Mouse (Mus musculus) lung, embryonic 14.5 days (tissue): ENCODE results near the gene Sf3a2. TPM values are rescaled to one million over a fixed set of nuclear protein-coding genes. Genes with fewer than 3 reads are reported as not detected.
"Not testable (repeated sequence)": the region's sequence is repeated elsewhere in the genome, so short reads cannot be mapped to it uniquely, and the experiment has no call there.

Experiments used
- ATAC-seq: fragments of 200-750 bp; cut with Nextera tagmentation; 2 replicates; pipeline ENCODE4 v1.8.0; 2017; ENCODE audit warnings: mild to moderate bottlenecking, moderate TSS enrichment, moderate library complexity; ENCODE audit not compliant: insufficient read depth
- DNase-seq: peaks from one replicate; pipeline ENCODE4 v3.0.0-alpha.2; 2015
- H3K27ac ChIP-seq: fragments of 300-500 bp; sonication (generic); 2 replicates; pipeline ENCODE4 v1.5.1; 2014; ENCODE audit warnings: low read depth, mild to moderate bottlenecking, moderate library complexity
- H3K27me3 ChIP-seq: fragments of 300-500 bp; sonication (generic); 2 replicates; pipeline ENCODE4 v1.6.1; 2014; ENCODE audit warnings: low read length, control low read depth; ENCODE audit not compliant: insufficient read depth
- H3K36me3 ChIP-seq: fragments of 300-500 bp; sonication (generic); 2 replicates; pipeline ENCODE4 v1.6.1; 2014; ENCODE audit warnings: control low read depth; ENCODE audit not compliant: insufficient read depth
- H3K4me1 ChIP-seq: fragments of 300-500 bp; sonication (generic); 2 replicates; pipeline ENCODE4 v1.6.1; 2014; ENCODE audit warnings: antibody characterized with exemption, control low read depth; ENCODE audit not compliant: insufficient read depth
- H3K4me2 ChIP-seq: fragments of 300-500 bp; sonication (generic); 2 replicates; pipeline ENCODE4 v1.6.1; 2014; ENCODE audit warnings: mild to moderate bottlenecking
- H3K4me3 ChIP-seq: fragments of 300-500 bp; sonication (generic); 2 replicates; pipeline ENCODE4 v1.5.1; 2014; ENCODE audit warnings: low read depth, low read length
- H3K9ac ChIP-seq: fragments of 300-500 bp; sonication (generic); 2 replicates; pipeline ENCODE4 v1.6.1; 2014
- H3K9me3 ChIP-seq: fragments of 300-500 bp; sonication (generic); 2 replicates; pipeline ENCODE4 v1.6.1; 2016; ENCODE audit warnings: low read depth, low read length, control low read depth
- CTCF ChIP-seq: IDR thresholded peaks from 2 replicates; pipeline ENCODE4 v1.5.1; 2016; ENCODE audit warnings: antibody characterized with exemption, low read depth
- WGBS: fragments of 180-500 bp; shearing (Covaris S2); extraction: QIAGEN DNeasy Blood & Tissue Kit; methylation state at CpG from one replicate; pipeline ENCODE4 v1.1.7; 2014; 5-methylcytosine and 5-hydroxymethylcytosine counted together
- polyA plus RNA-seq: library from polyadenylated mRNA; unstranded; fragments of >200 nt; fragmentation: Nextera tagmentation; extraction: Ambion mirVana; gene quantifications from 2 replicates; pipeline ENCODE4 v1.2.1, GENCODE M21; 2014

Gene Sf3a2
- polyA plus RNA-seq, 1 experiment from 2014 or later = 98.4 TPM

DNA sequence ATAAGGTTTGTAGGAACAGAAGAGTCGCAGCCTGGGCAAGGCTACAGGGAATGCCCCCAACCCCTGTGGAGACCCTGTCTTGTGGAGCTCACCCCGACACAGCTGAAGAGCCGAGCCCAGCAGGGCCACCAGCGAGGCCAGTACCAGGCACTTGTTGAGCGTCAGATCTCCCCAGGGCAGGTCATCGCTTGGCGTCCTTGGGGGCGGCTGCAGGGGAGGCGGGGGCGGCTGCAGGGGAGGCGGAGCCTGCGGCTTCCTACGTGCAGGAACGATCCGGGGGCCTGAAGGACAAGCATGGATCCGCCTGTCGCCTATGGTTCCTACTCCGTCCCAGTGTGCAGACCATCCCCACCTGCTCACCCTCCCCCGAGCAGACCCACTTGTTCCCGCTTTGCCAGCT, 12.1 kb downstream of the Sf3a2 start:
- Histone ChIP-seq H3K27ac (no peak overlapping the region), H3K4me2 (peak overlapping the region; percentile 39), H3K4me3 (peak overlapping the region; percentile 6; the same call in 1 of the 2 replicates), H3K9me3 (no peaks in the 10 kb centered on the region), H3K27me3 (peaks cover 12% of the 10 kb centered on the region), H3K9ac (no peak overlapping the region), H3K4me1 (peaks cover 19% of the 10 kb centered on the region), H3K36me3 (peaks cover 4% of the 10 kb centered on the region)
- 7% methylated on average over 20 of the region's 20 CpGs for WGBS
- DNase-seq (no peak), ATAC-seq (no peak)
- no peak for TF ChIP-seq CTCF

DNA sequence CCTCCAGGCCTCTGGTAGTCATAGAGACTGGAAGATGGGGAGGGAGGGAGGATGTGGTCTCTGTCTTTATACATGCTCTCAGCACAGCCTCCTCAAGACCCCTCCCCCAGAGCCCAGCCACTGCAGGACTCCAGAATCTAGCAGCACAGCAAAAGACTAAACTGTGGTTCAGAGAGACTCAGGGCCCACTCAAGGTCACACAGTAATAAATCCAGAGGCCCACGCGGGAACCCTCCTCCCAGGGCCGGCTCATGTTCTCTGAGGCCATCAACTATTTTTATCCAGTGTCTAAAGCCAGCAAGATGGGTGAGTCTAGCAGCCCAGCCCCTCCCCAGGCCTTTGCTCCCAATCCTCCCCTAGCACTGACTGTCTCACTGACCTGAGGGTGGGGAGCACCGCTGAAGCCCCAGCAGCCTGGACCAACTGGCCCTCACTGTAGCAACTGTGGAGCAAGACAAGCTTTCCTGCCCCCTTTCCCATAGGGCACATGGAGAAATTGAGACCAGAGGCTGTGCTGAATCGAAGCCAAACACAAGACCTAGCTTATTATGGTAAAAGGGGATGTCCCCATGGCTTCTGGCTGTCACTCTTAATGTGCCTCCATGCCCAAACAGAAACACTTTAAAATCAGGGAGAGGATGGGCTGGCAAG, 14.5 kb downstream of the Sf3a2 start:
- no peak overlapping the region for H3K27ac ChIP-seq
- no peak for ATAC-seq
- H3K9me3 ChIP-seq = no peaks in the 10 kb centered on the region
- H3K36me3 ChIP-seq = no peaks in the 10 kb centered on the region
- H3K4me2 ChIP-seq = no peak overlapping the region
- H3K27me3 ChIP-seq = peaks cover 8% of the 10 kb centered on the region
- WGBS = 42% methylated on average over 5 of the region's 5 CpGs
- H3K4me3 ChIP-seq = no peak overlapping the region
- peaks cover 12% of the 10 kb centered on the region for H3K4me1 ChIP-seq
- H3K9ac ChIP-seq = no peak overlapping the region
- DNase-seq = no peak
- TF ChIP-seq CTCF = no peak

DNA sequence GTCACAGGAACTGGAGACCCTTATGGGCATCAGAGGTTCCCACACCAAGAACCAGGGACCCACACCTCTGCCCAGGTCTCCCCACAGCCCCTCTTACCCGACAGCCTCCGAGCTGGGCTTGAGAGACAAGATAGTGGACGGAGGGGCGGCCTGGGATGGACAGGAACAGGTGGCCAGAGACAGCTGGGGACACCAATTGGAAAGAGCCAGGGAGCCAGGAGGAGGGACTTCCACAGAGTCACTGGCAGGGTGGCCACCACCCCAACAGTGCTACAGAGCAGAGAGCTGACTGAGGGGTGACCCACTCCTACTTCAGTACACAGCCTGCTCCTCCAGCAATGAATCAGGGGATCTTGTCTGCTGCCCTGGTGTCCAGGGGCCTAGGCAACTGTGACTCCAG, 15.4 kb downstream of the Sf3a2 start, which contains the start of gene Jsrp1:
TSS of gene Jsrp1 (minus strand) at position 133 of the 400 bp plus-strand sequence.
- no peaks in the 10 kb centered on the region for H3K36me3 ChIP-seq
- 63% methylated on average over 4 of the region's 4 CpGs for WGBS
- H3K4me2 ChIP-seq = no peak within 1 kb of the TSS
- no peak for TF ChIP-seq CTCF
- DNase-seq = no peak
- H3K9me3 ChIP-seq = no peaks in the 10 kb centered on the region
- peaks cover 8% of the 10 kb centered on the region for H3K27me3 ChIP-seq
- no peak within 1 kb of the TSS for H3K27ac ChIP-seq
- no peak within 1 kb of the TSS for H3K9ac ChIP-seq
- peaks cover 4% of the 10 kb centered on the region for H3K4me1 ChIP-seq
- no peak for ATAC-seq
- H3K4me3 ChIP-seq = no peak within 1 kb of the TSS

DNA sequence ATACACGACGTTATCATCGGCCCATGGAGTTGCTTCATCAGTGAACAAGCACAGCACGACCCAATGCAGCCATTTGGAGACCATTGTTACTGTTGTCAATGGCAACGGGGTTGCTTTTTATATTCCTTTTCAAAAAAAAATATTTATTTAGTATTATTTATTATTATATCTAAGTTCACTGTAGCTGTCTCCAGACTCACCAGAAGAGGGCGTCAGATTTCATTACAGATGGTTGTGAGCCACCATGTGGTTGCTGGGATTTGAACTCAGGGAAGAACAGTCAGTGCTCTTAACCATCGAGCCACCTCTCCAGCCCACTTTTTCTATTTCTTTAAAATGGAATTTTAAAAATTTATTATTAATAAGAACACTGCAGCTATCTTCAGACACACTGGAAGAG, 16.8 kb downstream of the Sf3a2 start:
- no peaks in the 10 kb centered on the region for H3K36me3 ChIP-seq
- H3K4me3 ChIP-seq = no peak overlapping the region
- H3K27me3 ChIP-seq = peaks cover 7% of the 10 kb centered on the region
- no peak for TF ChIP-seq CTCF
- H3K27ac ChIP-seq = no peak overlapping the region
- H3K4me2 ChIP-seq = no peak overlapping the region
- H3K9me3 ChIP-seq = no peaks in the 10 kb centered on the region
- H3K4me1 ChIP-seq = no peaks in the 10 kb centered on the region; the same call in 1 of the 2 replicates
- no peak overlapping the region for H3K9ac ChIP-seq
- WGBS = 60% methylated on average over 7 of the region's 7 CpGs
- ATAC-seq = no peak
- DNase-seq = no peak

DNA sequence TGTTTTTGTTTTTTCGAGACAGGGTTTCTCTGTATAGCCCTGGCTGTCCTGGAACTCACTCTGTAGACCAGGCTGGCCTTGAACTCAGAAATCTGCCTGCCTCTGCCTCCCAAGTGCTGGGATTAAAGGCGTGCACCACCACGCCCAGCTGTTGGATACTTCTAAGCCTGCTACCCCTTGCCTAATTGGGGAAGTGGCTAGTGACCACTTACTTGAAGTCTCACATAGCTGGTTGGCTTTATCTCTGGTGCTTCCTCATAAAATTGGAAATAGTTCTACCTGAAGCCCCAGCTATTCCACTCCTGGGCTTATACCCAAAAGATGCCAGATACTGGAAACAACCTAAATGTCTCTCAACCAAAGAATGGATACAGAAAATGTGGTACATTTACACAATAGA, 18.3 kb downstream of the Sf3a2 start:
- not testable (repeated sequence) for H3K9me3 ChIP-seq, H3K27ac ChIP-seq, H3K4me2 ChIP-seq, H3K4me3 ChIP-seq, H3K36me3 ChIP-seq, DNase-seq, H3K27me3 ChIP-seq, H3K4me1 ChIP-seq, ATAC-seq, H3K9ac ChIP-seq
- WGBS = 79% methylated on average over 3 of the region's 3 CpGs

DNA sequence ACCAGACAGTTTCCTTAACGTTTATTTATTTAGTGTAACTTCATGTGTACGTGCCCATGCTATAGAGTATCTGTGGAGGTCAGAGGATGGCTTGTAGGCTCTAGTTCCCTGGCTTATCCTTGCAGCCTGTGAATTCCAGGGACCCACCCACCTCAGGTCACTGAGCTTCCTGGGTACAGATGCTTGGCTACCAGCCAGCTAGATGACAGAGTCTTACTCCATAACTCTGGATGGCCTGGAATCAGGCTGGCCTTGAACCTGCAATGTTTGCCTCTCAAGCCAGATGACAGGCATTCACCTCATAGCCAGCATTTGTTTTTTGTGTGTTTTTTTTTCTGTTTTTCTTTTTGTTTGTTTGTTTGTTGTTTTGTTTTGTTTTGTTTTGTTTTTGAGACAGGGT, 19.2 kb downstream of the Sf3a2 start:
- Histone ChIP-seq H3K4me2 (no peak overlapping the region), H3K9me3 (no peaks in the 10 kb centered on the region), H3K36me3 (no peaks in the 10 kb centered on the region), H3K4me3 (no peak overlapping the region), H3K4me1 (no peaks in the 10 kb centered on the region), H3K9ac (no peak overlapping the region), H3K27ac (no peak overlapping the region), H3K27me3 (no peaks in the 10 kb centered on the region)
- no peak for TF ChIP-seq CTCF
- no peak for DNase-seq
- WGBS = 42% methylated on average over 2 of the region's 2 CpGs
- ATAC-seq = no peak

DNA sequence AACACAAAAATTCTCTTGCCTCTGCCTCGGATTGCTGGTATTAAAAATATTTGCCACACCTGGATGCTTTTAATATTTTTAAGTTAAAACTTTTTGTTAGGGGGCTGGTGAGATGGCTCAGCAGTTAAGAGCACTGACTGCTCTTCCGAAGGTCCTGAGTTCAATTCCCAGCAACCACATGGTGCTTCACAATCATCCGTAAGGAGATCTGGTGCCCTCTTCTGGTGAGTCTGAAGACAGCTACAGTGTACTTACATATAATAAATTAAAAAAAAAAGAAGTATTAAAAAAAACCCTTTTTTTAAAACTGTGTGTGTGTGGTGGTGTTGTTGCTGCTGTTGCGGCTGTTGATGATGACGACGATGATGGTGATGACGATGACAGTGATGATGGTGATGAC, 20.0 kb downstream of the Sf3a2 start:
- not testable (repeated sequence) for H3K4me2 ChIP-seq, H3K9ac ChIP-seq, ATAC-seq, H3K36me3 ChIP-seq, H3K27ac ChIP-seq, H3K27me3 ChIP-seq, H3K9me3 ChIP-seq, DNase-seq, H3K4me1 ChIP-seq, H3K4me3 ChIP-seq
- WGBS = 77% methylated on average over 7 of the region's 7 CpGs
- peak; percentile 20; the same call in 1 of the 2 replicates for TF ChIP-seq CTCF
